Mouse (Mus musculus) liver, embryonic 15.5 days (tissue): Measurements from ENCODE around the gene Kcnc2. TPM values are rescaled to one million over a fixed set of nuclear protein-coding genes. Genes with fewer than 3 reads are reported as not detected.
"Not testable (repeated sequence)": the region's sequence is repeated elsewhere in the genome, so short reads cannot be mapped to it uniquely, and the experiment has no call there.

Experiments
- ATAC-seq: fragments of 200-750 bp; cut with Nextera tagmentation; 2 replicates; pipeline ENCODE4 v1.8.0; 2017; ENCODE audit warnings: moderate number of reproducible peaks, mild to moderate bottlenecking, moderate library complexity; ENCODE audit not compliant: insufficient read depth
- H3K27ac ChIP-seq: fragments of 300-500 bp; sonication (generic); replicated peaks from 2 replicates; pipeline ENCODE4 v1.5.1; 2015; ENCODE audit warnings: mild to moderate bottlenecking, inconsistent platforms
- H3K27me3 ChIP-seq: fragments of 300-500 bp; sonication (generic); 2 replicates; pipeline ENCODE4 v1.6.1; 2015; ENCODE audit warnings: mild to moderate bottlenecking, inconsistent platforms
- H3K36me3 ChIP-seq: fragments of 300-500 bp; sonication (generic); replicated peaks from 2 replicates; pipeline ENCODE4 v1.6.1; 2015; ENCODE audit warnings: moderate library complexity, mild to moderate bottlenecking, inconsistent platforms
- H3K4me1 ChIP-seq: fragments of 300-500 bp; sonication (generic); replicated peaks from 2 replicates; pipeline ENCODE4 v1.6.1; 2015; ENCODE audit warnings: inconsistent platforms
- H3K4me2 ChIP-seq: fragments of 300-500 bp; sonication (generic); 2 replicates; pipeline ENCODE4 v1.6.1; 2015; ENCODE audit warnings: moderate library complexity, mild to moderate bottlenecking, inconsistent platforms
- H3K4me3 ChIP-seq: fragments of 300-500 bp; sonication (generic); replicated peaks from 2 replicates; pipeline ENCODE4 v1.5.1; 2015; ENCODE audit warnings: mild to moderate bottlenecking, inconsistent platforms
- H3K9ac ChIP-seq: fragments of 300-500 bp; sonication (generic); 2 replicates; pipeline ENCODE4 v1.6.1; 2015; ENCODE audit warnings: moderate library complexity, mild to moderate bottlenecking, inconsistent platforms
- H3K9me3 ChIP-seq: fragments of 300-500 bp; sonication (generic); replicated peaks from 2 replicates; pipeline ENCODE4 v1.6.1; 2016; ENCODE audit warnings: inconsistent platforms
- WGBS: fragments of 180-500 bp; shearing (Covaris S2); methylation state at CpG from one replicate; pipeline ENCODE4 v1.1.7; 2015; ENCODE audit warnings: mixed read lengths; ENCODE audit not compliant: insufficient replicate concordance; 5-methylcytosine and 5-hydroxymethylcytosine counted together
- polyA plus RNA-seq: library from polyadenylated mRNA; unstranded; fragments of >200 nt; fragmentation: Nextera tagmentation; extraction: Ambion mirVana; gene quantifications from 2 replicates; pipeline ENCODE4 v1.2.1, GENCODE M21; 2015

Gene Kcnc2
- polyA plus RNA-seq = not detected in 2 replicates

- Histone ChIP-seq H3K36me3 (no peaks in the 10 kb centered on the region), H3K4me1 (no peaks in the 10 kb centered on the region), H3K4me3 (peak within 1 kb of the TSS; percentile 29), H3K9me3 (no peaks in the 10 kb centered on the region), H3K4me2 (peak within 1 kb of the TSS; percentile 55), H3K27me3 (peaks cover 47% of the 10 kb centered on the region), H3K9ac (no peak within 1 kb of the TSS), H3K27ac (no peak within 1 kb of the TSS)
- no peak for ATAC-seq
- 2% methylated on average over 20 of the region's 20 CpGs for WGBS
Observed at GRCm38 (mm10) chr10:112270887-112271802, at the start of gene Kcnc2. TSS of gene Kcnc2 (plus strand) at chr10:112271121.

DNA sequence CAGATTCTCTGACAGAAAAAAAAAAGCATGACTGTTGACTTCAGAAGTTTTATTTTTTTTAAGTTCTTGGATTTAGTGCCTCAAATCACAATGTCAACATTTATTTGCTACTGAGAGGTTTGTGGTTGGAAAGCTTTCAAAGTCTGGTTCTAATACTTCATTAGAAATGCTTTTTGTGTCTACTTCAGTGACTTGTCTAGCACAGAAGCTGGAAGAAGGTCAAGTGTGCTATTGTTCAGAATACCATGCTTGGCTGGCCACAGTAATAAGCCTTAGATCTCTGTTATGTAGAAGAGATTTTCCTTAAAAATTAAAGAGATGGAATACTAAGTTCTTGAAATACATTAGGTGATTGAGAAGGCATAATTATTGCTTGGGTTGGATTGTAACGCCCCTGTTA lies 43.8 kb upstream of the Kcnc2 start:
- H3K27ac ChIP-seq = no peak overlapping the region
- H3K36me3 ChIP-seq = no peaks in the 10 kb centered on the region
- no peaks in the 10 kb centered on the region for H3K27me3 ChIP-seq
- H3K4me3 ChIP-seq = no peak overlapping the region
- H3K4me1 ChIP-seq = no peaks in the 10 kb centered on the region
- no peak for ATAC-seq
- H3K9ac ChIP-seq = no peak overlapping the region
- no peaks in the 10 kb centered on the region for H3K9me3 ChIP-seq
- H3K4me2 ChIP-seq = no peak overlapping the region
- 45% methylated on average over 1 of the region's 1 CpGs for WGBS

- not testable (repeated sequence) for H3K4me1 ChIP-seq, H3K4me2 ChIP-seq, H3K27ac ChIP-seq, H3K27me3 ChIP-seq, H3K4me3 ChIP-seq, H3K36me3 ChIP-seq, ATAC-seq, H3K9me3 ChIP-seq, H3K9ac ChIP-seq
- WGBS = 48% methylated on average over 6 of the region's 6 CpGs
Observed at GRCm38 (mm10) chr10:112229091-112229843, 41.7 kb upstream of the Kcnc2 start.

GRCm38 (mm10) chr10:112232733-112233132 lies 38.2 kb upstream of the Kcnc2 start:
- not testable (repeated sequence) for ATAC-seq, H3K4me1 ChIP-seq

GRCm38 (mm10) chr10:112235396-112235940 lies 35.5 kb upstream of the Kcnc2 start:
- not testable (repeated sequence) for H3K4me2 ChIP-seq, H3K27ac ChIP-seq, H3K9me3 ChIP-seq, H3K36me3 ChIP-seq, ATAC-seq, H3K9ac ChIP-seq, H3K4me1 ChIP-seq, H3K4me3 ChIP-seq, H3K27me3 ChIP-seq
- WGBS = 71% methylated on average over 5 of the region's 5 CpGs

More at GRCm38 (mm10) chr10:112232733-112233132, 38.2 kb upstream of the Kcnc2 start:
- H3K27ac ChIP-seq, H3K36me3 ChIP-seq, H3K4me2 ChIP-seq, H3K9me3 ChIP-seq, H3K9ac ChIP-seq, H3K4me3 ChIP-seq, H3K27me3 ChIP-seq: not testable (repeated sequence)
- 3% methylated on average over 1 of the region's 1 CpGs for WGBS

- Histone ChIP-seq H3K9ac (no peak overlapping the region), H3K4me2 (no peak overlapping the region), H3K36me3 (no peaks in the 10 kb centered on the region), H3K27me3 (no peaks in the 10 kb centered on the region), H3K9me3 (no peaks in the 10 kb centered on the region), H3K27ac (no peak overlapping the region), H3K4me1 (no peaks in the 10 kb centered on the region), H3K4me3 (no peak overlapping the region)
- no peak for ATAC-seq
- WGBS = 55% methylated on average over 2 of the region's 2 CpGs
Observed at GRCm38 (mm10) chr10:112248273-112248672, 22.6 kb upstream of the Kcnc2 start.

- 54% methylated on average over 3 of the region's 3 CpGs for WGBS
- H3K4me1 ChIP-seq = no peaks in the 10 kb centered on the region
- no peak overlapping the region for H3K4me2 ChIP-seq
- H3K9me3 ChIP-seq = no peaks in the 10 kb centered on the region
- H3K27me3 ChIP-seq = peaks cover 5% of the 10 kb centered on the region; the same call in 1 of the 2 replicates
- H3K9ac ChIP-seq = no peak overlapping the region
- ATAC-seq = no peak
- H3K4me3 ChIP-seq = no peak overlapping the region
- H3K27ac ChIP-seq = no peak overlapping the region
- no peaks in the 10 kb centered on the region for H3K36me3 ChIP-seq
Observed at GRCm38 (mm10) chr10:112263467-112263866, 7.5 kb upstream of the Kcnc2 start.

DNA sequence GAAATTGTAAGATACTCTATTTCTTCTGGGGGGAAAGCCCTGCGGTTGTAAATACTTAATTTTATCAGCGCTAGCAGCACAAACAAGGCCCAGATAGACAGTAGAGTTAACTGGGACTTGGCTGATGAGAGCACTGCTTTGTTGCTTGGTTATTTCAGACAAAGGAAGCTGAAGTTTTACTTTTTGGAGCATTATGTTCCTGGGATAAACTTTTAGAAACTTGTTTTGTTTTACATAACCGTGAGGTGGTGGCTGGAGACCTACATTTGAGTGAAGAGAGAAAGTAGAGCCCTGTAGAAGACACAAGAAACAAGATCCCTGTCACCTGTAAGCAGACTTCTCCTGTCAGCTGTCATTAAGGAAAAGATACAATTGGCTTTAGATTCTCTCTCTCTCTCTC lies 1.4 kb upstream of the Kcnc2 start:
- no peak for ATAC-seq
- H3K27me3 ChIP-seq = peaks cover 47% of the 10 kb centered on the region
- WGBS = 47% methylated on average over 3 of the region's 3 CpGs

DNA sequence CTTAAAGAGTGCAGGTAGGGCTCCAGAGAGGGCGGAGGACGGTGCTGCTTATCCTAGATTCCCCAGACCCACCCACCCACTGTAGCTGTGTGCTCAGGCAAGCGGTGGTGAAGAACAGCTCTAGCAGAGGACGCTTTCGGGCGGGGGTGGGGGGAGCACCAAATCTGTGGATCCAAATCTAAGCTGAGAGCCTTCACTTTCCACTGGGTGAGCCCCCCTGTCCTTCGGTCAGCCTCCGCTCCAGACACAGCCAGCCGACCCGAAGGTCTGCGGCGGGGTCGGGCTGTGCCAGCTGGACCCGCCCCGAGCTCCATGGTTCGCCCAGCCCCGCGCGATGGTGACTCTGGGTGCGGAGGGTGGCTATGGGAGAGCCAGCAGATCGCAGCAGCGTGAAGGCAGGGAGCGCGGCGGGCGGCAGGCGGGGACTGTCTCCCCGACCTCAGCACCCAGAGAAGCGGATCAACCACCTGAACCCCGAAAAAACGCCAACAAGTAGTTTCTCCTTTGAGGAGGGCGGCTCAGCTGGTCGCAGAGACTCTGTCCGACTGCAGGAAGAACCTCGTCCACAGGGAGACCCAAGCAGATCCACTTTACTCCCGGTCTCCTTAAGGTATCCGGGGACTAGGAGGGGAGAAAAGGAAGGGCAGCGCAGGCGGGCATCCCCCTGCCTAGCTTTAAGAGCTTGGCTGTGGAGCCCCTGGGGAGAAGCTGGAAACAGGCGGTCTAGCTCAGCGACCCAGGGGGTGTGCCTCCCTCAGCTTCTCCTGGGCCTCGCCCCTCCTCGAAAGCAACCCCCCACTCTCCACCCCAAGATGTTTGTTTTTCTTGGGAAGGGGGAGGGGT lies 761 bp upstream of the Kcnc2 start:
- peak overlapping the region; percentile 55 for H3K4me2 ChIP-seq
- no peaks in the 10 kb centered on the region for H3K4me1 ChIP-seq
- H3K9ac ChIP-seq = no peak overlapping the region
- H3K4me3 ChIP-seq = peak overlapping the region; percentile 29
- H3K36me3 ChIP-seq = no peaks in the 10 kb centered on the region
- no peaks in the 10 kb centered on the region for H3K9me3 ChIP-seq
- ATAC-seq = no peak
- H3K27me3 ChIP-seq = peaks cover 47% of the 10 kb centered on the region
- H3K27ac ChIP-seq = no peak overlapping the region
- 1% methylated on average over 43 of the region's 43 CpGs for WGBS

More for the DNA sequence above, 1.4 kb upstream of the Kcnc2 start:
- Histone ChIP-seq H3K4me1 (no peaks in the 10 kb centered on the region), H3K36me3 (no peaks in the 10 kb centered on the region), H3K4me3 (no peak overlapping the region), H3K9ac (no peak overlapping the region), H3K27ac (no peak overlapping the region), H3K9me3 (no peaks in the 10 kb centered on the region), H3K4me2 (no peak overlapping the region)

GRCm38 (mm10) chr10:112271803-112272165 lies 863 bp downstream of the Kcnc2 start:
- Histone ChIP-seq H3K9ac (no peak overlapping the region), H3K36me3 (no peaks in the 10 kb centered on the region), H3K27ac (no peak overlapping the region), H3K4me2 (peak overlapping the region; percentile 39), H3K9me3 (no peaks in the 10 kb centered on the region), H3K4me3 (0 out of 2 replicates have a peak overlapping the region, but pooled peaks have one; percentile 2), H3K27me3 (peaks cover 47% of the 10 kb centered on the region), H3K4me1 (no peaks in the 10 kb centered on the region)
- WGBS = 1% methylated on average over 36 of the region's 36 CpGs
- ATAC-seq = no peak
